9 mouse cellular contexts compared by ENCODE assay signal in the genomic region with DNA sequence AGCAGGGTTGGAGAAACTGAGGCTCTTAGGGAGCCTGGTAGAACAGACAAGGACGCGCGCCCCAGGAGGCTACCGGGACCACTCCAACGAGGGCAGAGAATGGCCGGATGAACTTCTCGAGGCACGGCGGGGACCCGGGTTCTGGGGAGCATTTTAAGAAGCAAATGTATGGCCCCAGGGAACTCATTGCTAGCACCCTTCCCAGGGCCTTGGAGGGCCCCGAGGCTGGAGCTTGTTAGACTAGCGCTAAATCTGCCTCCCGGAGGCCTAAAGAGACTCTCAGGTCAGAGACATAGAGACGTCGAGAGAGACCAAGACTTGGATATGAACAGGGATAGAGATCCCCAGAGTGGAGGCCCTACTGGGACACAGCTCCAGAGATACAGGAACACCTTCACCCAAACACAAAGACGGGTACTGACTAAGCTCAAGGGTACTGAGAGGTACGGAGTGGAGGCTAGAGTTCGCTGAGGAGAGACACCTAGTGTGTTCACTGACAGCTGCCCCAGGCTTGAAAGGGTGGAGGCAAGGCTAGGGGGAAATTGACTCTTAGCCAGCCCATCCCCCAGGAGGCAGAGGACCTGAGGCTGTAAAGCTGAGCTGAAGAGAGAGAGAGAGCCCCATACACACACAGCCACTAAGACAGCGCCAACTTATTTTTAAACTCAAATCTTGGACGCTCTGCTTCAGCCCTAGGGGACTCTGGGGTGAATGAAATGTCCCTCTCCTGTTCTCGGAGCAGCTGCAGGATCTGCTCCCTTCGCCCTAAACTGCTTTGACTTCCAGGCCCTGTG. TPM values are rescaled to one million over a fixed set of nuclear protein-coding genes. Genes with fewer than 3 reads are reported as not detected.
A peak's percentile ranks its signal among the peaks of the same experiment; 100 is the strongest.
DNase-seq lines count a peak whose midpoint lies in the region; ATAC-seq and TF ChIP-seq lines count a peak whose summit lies in the region.
"Had no signal": no experiment of that assay in that cellular context is flagged by ENCODE, and none has a peak within 500 bp of the region (broad histone marks: within the 10 kb centered on the region; RNA-seq: fewer than 3 reads in every experiment).

No protein-coding gene starts in this region.

- H3K9ac ChIP-seq in heart, embryonic 12.5 days = peak overlapping the region; percentile 97
- peak overlapping the region; percentile 84 for H3K9ac ChIP-seq in liver, adult 2 months (ENCODE audit: low read depth, low read length)
- peak overlapping the region; percentile 47; the same call in 1 of the 2 replicates for H3K9ac ChIP-seq in neural tube, embryonic 14.5 days (replicated peaks; ENCODE audit: low read depth, low read length)

- ATAC-seq in heart, embryonic 12.5 days (ENCODE audit: insufficient number of reproducible peaks, low FRiP score) = no peak
- no peak for ATAC-seq in neural tube, embryonic 14.5 days (ENCODE audit: low read depth)

- H3K27ac ChIP-seq in heart, embryonic 12.5 days (ENCODE audit: poor library complexity, severe bottlenecking) = peak overlapping the region; percentile 84
- no peak overlapping the region for H3K27ac ChIP-seq in liver, adult 2 months (replicated peaks; ENCODE audit: insufficient read depth, low read depth, low read length)
- H3K27ac ChIP-seq in neural tube, embryonic 14.5 days (ENCODE audit: low read depth, low read length) = 0 out of 2 replicates have a peak overlapping the region, but pooled peaks have one; percentile 22

- H3K36me3 ChIP-seq in heart, embryonic 12.5 days = peaks cover 9% of the 10 kb centered on the region
- H3K36me3 ChIP-seq in liver, adult 2 months (ENCODE audit: control insufficient read depth, insufficient read depth, low read length) = no peaks in the 10 kb centered on the region
- no peaks in the 10 kb centered on the region for H3K36me3 ChIP-seq in neural tube, embryonic 14.5 days (ENCODE audit: control insufficient read depth, insufficient read depth, low read length)

- 0 out of 2 replicates have a peak, but pooled peaks cover 2% of the 10 kb centered on the region for H3K27me3 ChIP-seq in heart, embryonic 12.5 days (replicated peaks)
- H3K27me3 ChIP-seq in liver, adult 2 months (ENCODE audit: control insufficient read depth, insufficient read depth, low read length) = peaks cover 3% of the 10 kb centered on the region; the same call in 1 of the 2 replicates
- H3K27me3 ChIP-seq in neural tube, embryonic 14.5 days (ENCODE audit: control insufficient read depth, insufficient read depth, low read length) = peaks cover 4% of the 10 kb centered on the region; the same call in 1 of the 2 replicates

- H3K79me2 ChIP-seq in liver, adult 2 months (ENCODE audit: control insufficient read depth, insufficient read depth, low read length) = no peaks in the 10 kb centered on the region

- H3K9me3 ChIP-seq in heart, embryonic 12.5 days (replicated peaks) = no peaks in the 10 kb centered on the region
- no peaks in the 10 kb centered on the region for H3K9me3 ChIP-seq in neural tube, embryonic 14.5 days (ENCODE audit: control insufficient read depth, low read length)

- no peak for TF ChIP-seq CTCF in liver, adult 2 months (IDR thresholded peaks at IDR 0.05; ENCODE audit: low read depth, low read length)

- peak; percentile 38 to 41 for DNase-seq in right cerebral cortex, postnatal 10 days (ENCODE audit: low spot score in 2 of 2)
- no peak for DNase-seq in right cerebral cortex, postnatal 25 days
- peak; percentile 56 for DNase-seq in embryo, embryonic 10.5 days (ENCODE audit: low spot score)
- DNase-seq in liver, adult 2 months (ENCODE audit: extremely low read depth, low read depth, low spot score) = no peak
- no peak for DNase-seq in cerebellum, adult 9-10 months
- no peak for DNase-seq in layer of hippocampus, postnatal 14 days (ENCODE audit: low spot score in 2 of 2)

- peak overlapping the region; percentile 94 for H3K4me2 ChIP-seq in heart, embryonic 12.5 days
- H3K4me2 ChIP-seq in neural tube, embryonic 14.5 days (ENCODE audit: low read depth, low read length) = peak overlapping the region; percentile 89

- peak overlapping the region; percentile 93 for H3K4me3 ChIP-seq in heart, embryonic 12.5 days
- H3K4me3 ChIP-seq in liver, adult 2 months (ENCODE audit: insufficient read depth, low read depth, low read length) = peak overlapping the region; percentile 89
- peak overlapping the region; percentile 47 for H3K4me3 ChIP-seq in neural tube, embryonic 14.5 days (ENCODE audit: low read depth, low read length)

- TF ChIP-seq POLR2A in liver, adult 2 months (IDR thresholded peaks at IDR 0.05; ENCODE audit: extremely low read depth, insufficient read depth, low read length) = no peak

- peaks cover 59% of the 10 kb centered on the region for H3K4me1 ChIP-seq in heart, embryonic 12.5 days (replicated peaks)
- H3K4me1 ChIP-seq in liver, adult 2 months (ENCODE audit: control insufficient read depth, insufficient read depth, low read length) = peaks cover 5% of the 10 kb centered on the region
- H3K4me1 ChIP-seq in neural tube, embryonic 14.5 days (ENCODE audit: control insufficient read depth, insufficient read depth, low read length) = peaks cover 14% of the 10 kb centered on the region

- WGBS in heart, embryonic 12.5 days = 2% methylated on average over 22 of the region's 22 CpGs
- WGBS in liver, adult 2 months = 30% methylated on average over 22 of the region's 22 CpGs
- WGBS in neural tube, embryonic 14.5 days = 4% methylated on average over 22 of the region's 22 CpGs

RNA-seq across cellular contexts. Expression of a gene that starts 0.7 kb away (rescaled TPM):
- polyA plus RNA-seq in heart, embryonic 12.5 days (2016; fragmentation: Nextera tagmentation; extraction: Ambion mirVana) = 6.2 TPM in 2 replicates
- total RNA-seq in liver, adult 2 months (2014; rRNA removed) = 0.20 and 0.28 TPM in 2 replicates
- polyA plus RNA-seq in liver, adult 2 months (2012; rRNA removed) = 0.95 and 1.5 TPM in 2 replicates
- 0.60 and 1.5 TPM in 2 replicates for polyA plus RNA-seq in neural tube, embryonic 14.5 days (2014; fragmentation: Nextera tagmentation; extraction: Ambion mirVana)
- 1 to 10 TPM; 4.5 to 4.9 TPM for total RNA-seq in layer of hippocampus, postnatal 14 days (2021)

RNA-seq across cellular contexts. Expression of a gene that starts 7.8 kb away (rescaled TPM):
- 58.4 and 61.5 TPM in 2 replicates for polyA plus RNA-seq in heart, embryonic 12.5 days (2016; fragmentation: Nextera tagmentation; extraction: Ambion mirVana)
- 9.3 and 11.6 TPM in 2 replicates for total RNA-seq in liver, adult 2 months (2014; rRNA removed)
- 4.2 and 5.5 TPM in 2 replicates for polyA plus RNA-seq in liver, adult 2 months (2012; rRNA removed)
- polyA plus RNA-seq in neural tube, embryonic 14.5 days (2014; fragmentation: Nextera tagmentation; extraction: Ambion mirVana) = 33.9 and 39.2 TPM in 2 replicates
- total RNA-seq in layer of hippocampus, postnatal 14 days (2021) = 10 to 100 TPM; 15.5 to 17.5 TPM

RNA-seq across cellular contexts. Expression of a gene that starts 13.3 kb away (rescaled TPM):
- polyA plus RNA-seq in heart, embryonic 12.5 days (2016; fragmentation: Nextera tagmentation; extraction: Ambion mirVana) = 100.0 and 100 TPM in 2 replicates
- 12.1 and 15.1 TPM in 2 replicates for total RNA-seq in liver, adult 2 months (2014; rRNA removed)
- 5.5 and 6.6 TPM in 2 replicates for polyA plus RNA-seq in liver, adult 2 months (2012; rRNA removed)
- polyA plus RNA-seq in neural tube, embryonic 14.5 days (2014; fragmentation: Nextera tagmentation; extraction: Ambion mirVana) = 89.9 and 93.2 TPM in 2 replicates
- total RNA-seq in layer of hippocampus, postnatal 14 days (2021) = 10 to 100 TPM; 33.2 to 35.7 TPM

RNA-seq across cellular contexts. Expression of a gene that starts 40.4 kb away (rescaled TPM):
- 17.3 and 20.2 TPM in 2 replicates for polyA plus RNA-seq in heart, embryonic 12.5 days (2016; fragmentation: Nextera tagmentation; extraction: Ambion mirVana)
- total RNA-seq in liver, adult 2 months (2014; rRNA removed) = 15.3 and 15.8 TPM in 2 replicates
- 24.1 and 25.7 TPM in 2 replicates for polyA plus RNA-seq in liver, adult 2 months (2012; rRNA removed)
- polyA plus RNA-seq in neural tube, embryonic 14.5 days (2014; fragmentation: Nextera tagmentation; extraction: Ambion mirVana) = 22.5 and 25.2 TPM in 2 replicates
- 10 to 100 TPM; 37.3 to 41.2 TPM for total RNA-seq in layer of hippocampus, postnatal 14 days (2021)

RNA-seq across cellular contexts. Expression of a gene that starts 44.6 kb away (rescaled TPM):
- polyA plus RNA-seq in heart, embryonic 12.5 days (2016; fragmentation: Nextera tagmentation; extraction: Ambion mirVana) = 0.23 and 0.36 TPM in 2 replicates
- total RNA-seq in liver, adult 2 months (2014; rRNA removed) = not detected in 2 replicates
- polyA plus RNA-seq in liver, adult 2 months (2012; rRNA removed) = 0.02 TPM in 1 of 2 replicates, not detected in the other
- 6.7 and 7.8 TPM in 2 replicates for polyA plus RNA-seq in neural tube, embryonic 14.5 days (2014; fragmentation: Nextera tagmentation; extraction: Ambion mirVana)
- 10 to 100 TPM; 33.0 to 41.2 TPM for total RNA-seq in layer of hippocampus, postnatal 14 days (2021)
- total RNA-seq: hematopoietic stem cell, adult 5-6 weeks had no signal

Comparison
In these comparisons a context has a peak if more than half of its experiments do, and no peak if none do; other contexts are left out.
1. DNase-seq: peak in right cerebral cortex, postnatal 10 days (2 of 2) and embryo, embryonic 10.5 days (single experiment); none in right cerebral cortex, postnatal 25 days (single experiment), liver, adult 2 months (single experiment), cerebellum, adult 9-10 months (single experiment) and layer of hippocampus, postnatal 14 days (0 of 2).
2. H3K9ac ChIP-seq: peak in every context shown above with its lines; median percentile 97 in heart, embryonic 12.5 days; 84 in liver, adult 2 months; 47 in neural tube, embryonic 14.5 days.
3. RNA of a gene that starts 13.3 kb away (polyA plus RNA-seq): 100.0 to 100 TPM in heart, embryonic 12.5 days and 89.9 to 93.2 TPM in neural tube, embryonic 14.5 days; 5.5 to 6.6 TPM in liver, adult 2 months; every median in the first group is over 10 times any median in the second.
4. Peak in every context shown above with its lines, with median percentiles within 50 percentile points of each other: H3K4me3 ChIP-seq.